Mouse (Mus musculus): ENCODE measurements around the gene Kcne4.

DNA sequence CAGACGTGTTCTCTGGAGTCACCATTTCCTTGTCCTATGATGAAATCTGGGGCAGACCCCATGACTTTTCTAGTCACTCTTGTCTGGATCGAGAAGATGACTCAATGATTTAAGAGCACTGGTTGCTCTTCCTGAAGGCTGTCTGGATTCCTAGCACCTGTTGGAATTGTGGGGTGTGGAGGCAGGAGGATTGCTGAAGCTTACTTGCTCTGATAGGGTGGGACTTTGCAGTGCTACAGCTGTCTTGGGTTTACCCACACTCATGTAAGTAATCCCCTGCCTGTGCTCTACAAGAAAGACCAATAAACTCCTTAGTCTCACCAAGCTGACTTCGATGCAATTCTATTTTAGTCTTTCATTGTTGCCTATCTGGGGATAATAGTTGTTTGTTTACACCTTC is 5.7 kb upstream of the Kcne4 start:
- TF ChIP-seq CTCF (conservative IDR thresholded peaks at IDR 0.05; ENCODE audit: insufficient read depth, insufficient read length, low read depth, low read length) (no peak), POLR2A (IDR thresholded peaks at IDR 0.05; ENCODE audit: low read depth, low read length) (no peak)
